Mouse (Mus musculus): Measurements from ENCODE around the gene Gas2l3.

The Gas2l3 gene

GRCm38 (mm10) chr10:89444381-89444780, 614 bp upstream of the Gas2l3 start:
- DNase-seq (ENCODE audit: low spot score in 2 of 2): no peak

- DNase-seq (ENCODE audit: low spot score in 2 of 2): peak in 1 of 2 experiments; percentile 1
Measured at GRCm38 (mm10) chr10:89443115-89443622, 598 bp downstream of the Gas2l3 start.

- no peak for DNase-seq (ENCODE audit: low spot score in 2 of 2)
Measured at GRCm38 (mm10) chr10:89442640-89443039, 1.1 kb downstream of the Gas2l3 start.

GRCm38 (mm10) chr10:89441961-89442360, 1.8 kb downstream of the Gas2l3 start:
- no peak for DNase-seq (ENCODE audit: low spot score in 2 of 2)

GRCm38 (mm10) chr10:89439380-89439779, 4.4 kb downstream of the Gas2l3 start:
- DNase-seq (ENCODE audit: low spot score in 2 of 2): no peak

- no peak for DNase-seq (ENCODE audit: low spot score in 2 of 2)
Measured at GRCm38 (mm10) chr10:89437996-89438395, 5.8 kb downstream of the Gas2l3 start.

- no peak for DNase-seq (ENCODE audit: low spot score in 2 of 2)
Measured at GRCm38 (mm10) chr10:89437472-89437871, 6.3 kb downstream of the Gas2l3 start.

- no peak for DNase-seq (ENCODE audit: low spot score in 2 of 2)
Measured at GRCm38 (mm10) chr10:89435920-89436319, 7.8 kb downstream of the Gas2l3 start.

- DNase-seq (ENCODE audit: low spot score in 2 of 2): no peak
Measured at GRCm38 (mm10) chr10:89435413-89435812, 8.4 kb downstream of the Gas2l3 start.

- DNase-seq (ENCODE audit: low spot score in 2 of 2): no peak
Measured at GRCm38 (mm10) chr10:89434509-89435210, 9.1 kb downstream of the Gas2l3 start.

- DNase-seq (ENCODE audit: low spot score in 2 of 2): no peak
Measured at GRCm38 (mm10) chr10:89432743-89433142, 11.0 kb downstream of the Gas2l3 start.

- no peak for DNase-seq (ENCODE audit: low spot score in 2 of 2)
Measured at GRCm38 (mm10) chr10:89430751-89431150, 13.0 kb downstream of the Gas2l3 start.

- DNase-seq (ENCODE audit: low spot score in 2 of 2): no peak
Measured at GRCm38 (mm10) chr10:89424800-89425393, 18.9 kb downstream of the Gas2l3 start.

- no peak for DNase-seq (ENCODE audit: low spot score in 2 of 2)
Measured at GRCm38 (mm10) chr10:89424217-89424616, 19.6 kb downstream of the Gas2l3 start.

- DNase-seq (ENCODE audit: low spot score in 2 of 2): no peak
Measured at GRCm38 (mm10) chr10:89423164-89423778, 20.5 kb downstream of the Gas2l3 start.

- DNase-seq (ENCODE audit: low spot score in 2 of 2): no peak
Measured at GRCm38 (mm10) chr10:89422504-89423158, 21.1 kb downstream of the Gas2l3 start.

GRCm38 (mm10) chr10:89417966-89418365, 25.8 kb downstream of the Gas2l3 start:
- no peak for DNase-seq (ENCODE audit: low spot score in 2 of 2)

- peak in 1 of 2 experiments; percentile 13 for DNase-seq (ENCODE audit: low spot score in 2 of 2)
Measured at GRCm38 (mm10) chr10:89415478-89415877, 28.3 kb downstream of the Gas2l3 start.

GRCm38 (mm10) chr10:89407551-89407950, 36.2 kb downstream of the Gas2l3 start:
- DNase-seq (ENCODE audit: low spot score in 2 of 2): no peak

- DNase-seq (ENCODE audit: low spot score in 2 of 2): no peak
Measured at GRCm38 (mm10) chr10:89406733-89407484, 36.9 kb downstream of the Gas2l3 start.

- DNase-seq (ENCODE audit: low spot score in 2 of 2): no peak
Measured at GRCm38 (mm10) chr10:89404936-89405335, 38.8 kb downstream of the Gas2l3 start.

Data from natural killer cell, adult 2 months (primary cell).